Mouse (Mus musculus) bone marrow macrophage, adult 2 months (primary cell): ENCODE results near the gene Thsd4.

Experiments used
- CTCF ChIP-seq: IDR thresholded peaks from 2 replicates; pipeline ENCODE4 v1.5.1; 2012; ENCODE audit warnings: low read depth, mild to moderate bottlenecking, low read length, moderate library complexity
- POLR2A ChIP-seq: IDR thresholded peaks from 2 replicates; pipeline ENCODE4 v1.6.1; 2012; ENCODE audit warnings: mild to moderate bottlenecking, low read depth, low read length, borderline replicate concordance

GRCm38 (mm10) chr9:59949511-59949910 is 572.3 kb downstream of the Thsd4 start:
- TF ChIP-seq POLR2A (no peak), CTCF (no peak)
